Comparison of ENCODE assay signal across 22 mouse cellular contexts in the genomic region with DNA sequence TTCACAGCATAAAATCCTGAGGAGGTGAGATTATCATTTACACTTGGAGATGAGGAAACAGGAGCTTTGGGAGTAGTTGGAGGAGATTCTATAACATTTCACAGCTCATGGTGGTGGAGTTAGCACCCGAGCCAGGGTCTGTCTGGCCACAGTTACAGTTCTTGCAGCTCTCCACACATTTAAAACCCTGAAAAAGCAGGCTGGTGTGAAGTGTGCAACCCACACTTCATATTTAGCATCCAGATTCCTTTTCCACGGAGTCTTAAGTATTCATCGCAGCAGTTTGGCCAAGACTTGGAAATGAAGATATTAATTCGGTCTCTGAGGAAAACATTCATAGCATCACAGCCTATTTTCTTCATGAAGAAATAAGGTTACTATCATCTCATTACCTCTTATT.
A peak's percentile ranks its signal among the peaks of the same experiment; 100 is the strongest.
DNase-seq lines count a peak whose midpoint lies in the region; ATAC-seq lines count a peak whose summit lies in the region.
"Had no signal": no experiment of that assay in that cellular context is flagged by ENCODE, and none has a peak within 500 bp of the region (broad histone marks: within the 10 kb centered on the region; RNA-seq: fewer than 3 reads in every experiment).

No protein-coding gene starts in this region.

- no peak overlapping the region for H3K9ac ChIP-seq in forebrain, embryonic 14.5 days (ENCODE audit: low read length)
- H3K9ac ChIP-seq: embryonic facial prominence, embryonic 15.5 days; heart, embryonic 12.5 days; hindbrain, embryonic 14.5 days; intestine, embryonic 15.5 days had no signal

- DNase-seq in forebrain, embryonic 14.5 days (ENCODE audit: low spot score) = peak; percentile 6
- DNase-seq in forebrain, embryonic 10.5 days (ENCODE audit: extremely low spot score, low spot score) = no peak
- peak; percentile 7 to 29 for DNase-seq in frontal cortex, adult 2 months (ENCODE audit: extremely low spot score in 1 of 2, low spot score in 1 of 2)
- no peak for DNase-seq in frontal cortex, postnatal 14 days (ENCODE audit: low spot score in 2 of 2)
- peak; percentile 5 to 71 for DNase-seq in left cerebral cortex, postnatal 25 days (ENCODE audit: low spot score in 2 of 2)
- no peak for DNase-seq in left cerebral cortex, adult 9 months (ENCODE audit: low spot score in 2 of 2)
- DNase-seq in brain, adult 2 months (ENCODE audit: low read depth, low spot score) = peak; percentile 27
- DNase-seq in limb, embryonic 10.5 days (ENCODE audit: low spot score) = no peak
- DNase-seq: adrenal gland, postnatal 10 days; B cell, adult 2 months; cerebellum, adult 2 months; cerebellum, postnatal 10 days; gastrocnemius, adult 2 months; gastrocnemius, postnatal 25 days had no signal

- no peak overlapping the region for H3K4me3 ChIP-seq in forebrain, embryonic 14.5 days (ENCODE audit: low read depth, low read length)
- H3K4me3 ChIP-seq in forebrain, embryonic 10.5 days = no peak overlapping the region
- H3K4me3 ChIP-seq in limb, embryonic 10.5 days = no peak overlapping the region
- H3K4me3 ChIP-seq: embryonic facial prominence, embryonic 15.5 days; erythroblast, embryonic 14.5 days; gastrocnemius, adult 2 months; heart, embryonic 12.5 days; hindbrain, embryonic 10.5 days; intestine, embryonic 15.5 days had no signal

- H3K4me1 ChIP-seq in forebrain, embryonic 14.5 days (ENCODE audit: control insufficient read depth, insufficient read depth, low read length) = no peaks in the 10 kb centered on the region
- H3K4me1 ChIP-seq in forebrain, embryonic 10.5 days = no peaks in the 10 kb centered on the region
- no peaks in the 10 kb centered on the region for H3K4me1 ChIP-seq in limb, embryonic 10.5 days
- H3K4me1 ChIP-seq: embryonic facial prominence, embryonic 15.5 days; heart, embryonic 12.5 days; hindbrain, embryonic 10.5 days; intestine, embryonic 15.5 days had no signal

- intact Hi-C loops in left cerebral cortex, postnatal 25 days (cut with DNase I) = loop anchor here (2.0 to 10.0 kb wide), 5 partner anchors 156 to 1001 kb away; no protein-coding TSS in a partner anchor

- WGBS in forebrain, embryonic 14.5 days = 85% methylated on average over 4 of the region's 4 CpGs
- WGBS in forebrain, embryonic 10.5 days = 97% methylated on average over 4 of the region's 4 CpGs
- 91% methylated on average over 4 of the region's 4 CpGs for WGBS in limb, embryonic 10.5 days

- no peak overlapping the region for H3K27ac ChIP-seq in forebrain, embryonic 14.5 days (ENCODE audit: low read depth, low read length)
- no peak overlapping the region for H3K27ac ChIP-seq in forebrain, embryonic 10.5 days
- H3K27ac ChIP-seq in limb, embryonic 10.5 days = no peak overlapping the region
- H3K27ac ChIP-seq: embryonic facial prominence, embryonic 15.5 days; gastrocnemius, adult 2 months; hindbrain, embryonic 10.5 days; hindbrain, embryonic 14.5 days; intestine, embryonic 15.5 days had no signal

- H3K36me3 ChIP-seq in forebrain, embryonic 14.5 days (ENCODE audit: control insufficient read depth, insufficient read depth, low read length) = no peaks in the 10 kb centered on the region
- H3K36me3 ChIP-seq in forebrain, embryonic 10.5 days (replicated peaks) = no peaks in the 10 kb centered on the region
- H3K36me3 ChIP-seq in limb, embryonic 10.5 days = no peaks in the 10 kb centered on the region
- H3K36me3 ChIP-seq: embryonic facial prominence, embryonic 15.5 days; G1E; heart, embryonic 12.5 days; hindbrain, embryonic 10.5 days; intestine, embryonic 15.5 days had no signal

- no peak for ATAC-seq in forebrain, embryonic 14.5 days
- ATAC-seq: CD4-positive, CD25-positive, alpha-beta regulatory T cell, adult 4 months; intestine, embryonic 15.5 days had no signal

- H3K4me2 ChIP-seq in forebrain, embryonic 14.5 days (ENCODE audit: low read length) = no peak overlapping the region
- H3K4me2 ChIP-seq: embryonic facial prominence, embryonic 15.5 days; heart, embryonic 12.5 days; hindbrain, embryonic 14.5 days; intestine, embryonic 15.5 days had no signal

- H3K9me3 ChIP-seq in forebrain, embryonic 14.5 days (replicated peaks; ENCODE audit: control insufficient read depth, low read length) = no peaks in the 10 kb centered on the region
- no peaks in the 10 kb centered on the region for H3K9me3 ChIP-seq in forebrain, embryonic 10.5 days
- no peaks in the 10 kb centered on the region for H3K9me3 ChIP-seq in limb, embryonic 10.5 days (replicated peaks)
- H3K9me3 ChIP-seq: embryonic facial prominence, embryonic 15.5 days; G1E; heart, embryonic 12.5 days; hindbrain, embryonic 10.5 days; intestine, embryonic 15.5 days had no signal

- H3K27me3 ChIP-seq in forebrain, embryonic 14.5 days (replicated peaks; ENCODE audit: control insufficient read depth, insufficient read depth, low read length) = no peaks in the 10 kb centered on the region
- H3K27me3 ChIP-seq in forebrain, embryonic 10.5 days (ENCODE audit: poor library complexity, severe bottlenecking) = no peaks in the 10 kb centered on the region
- H3K27me3 ChIP-seq in limb, embryonic 10.5 days (ENCODE audit: low read depth, poor library complexity, severe bottlenecking) = no peaks in the 10 kb centered on the region
- H3K27me3 ChIP-seq: embryonic facial prominence, embryonic 15.5 days; heart, embryonic 12.5 days; intestine, embryonic 15.5 days had no signal

Comparison
In these comparisons a context has a peak if more than half of its experiments do, and no peak if none do; other contexts are left out.
1. DNase-seq: peak in forebrain, embryonic 14.5 days (single experiment), frontal cortex, adult 2 months (2 of 2), left cerebral cortex, postnatal 25 days (2 of 2) and brain, adult 2 months (single experiment); none in forebrain, embryonic 10.5 days (single experiment), frontal cortex, postnatal 14 days (0 of 2), left cerebral cortex, adult 9 months (0 of 2) and limb, embryonic 10.5 days (single experiment).